Mouse (Mus musculus): ENCODE data around the gene Dot1l. TPM values are rescaled to one million over a fixed set of nuclear protein-coding genes. Genes with fewer than 3 reads are reported as not detected.

Dot1l gene
- polyA plus RNA-seq, 1 experiment, result 130 TPM

- no peak for TF ChIP-seq GATA1 (IDR thresholded peaks at IDR 0.05; ENCODE audit: low read length)
These were observed 72.3 kb downstream of the Dot1l start for GRCm38 (mm10) chr10:80827063-80827869.

GRCm38 (mm10) chr10:80827870-80828420, 72.9 kb downstream of the Dot1l start:
- no peak for TF ChIP-seq GATA1 (IDR thresholded peaks at IDR 0.05; ENCODE audit: low read length)

- no peak for TF ChIP-seq GATA1 (IDR thresholded peaks at IDR 0.05; ENCODE audit: low read length)
These were observed 74.6 kb downstream of the Dot1l start for GRCm38 (mm10) chr10:80829359-80830278.

GRCm38 (mm10) chr10:80831136-80831535, 76.1 kb downstream of the Dot1l start:
- TF ChIP-seq GATA1 (IDR thresholded peaks at IDR 0.05; ENCODE audit: low read length), result no peak

- TF ChIP-seq GATA1 (IDR thresholded peaks at IDR 0.05; ENCODE audit: low read length), result no peak
These were observed 77.8 kb downstream of the Dot1l start for GRCm38 (mm10) chr10:80832818-80833217.

- TF ChIP-seq GATA1 (IDR thresholded peaks at IDR 0.05; ENCODE audit: low read length), result no peak
These were observed 80.6 kb downstream of the Dot1l start for GRCm38 (mm10) chr10:80835617-80836016.

- no peak for TF ChIP-seq GATA1 (IDR thresholded peaks at IDR 0.05; ENCODE audit: low read length)
These were observed 82.0 kb downstream of the Dot1l start for GRCm38 (mm10) chr10:80836949-80837379.

- TF ChIP-seq GATA1 (IDR thresholded peaks at IDR 0.05; ENCODE audit: low read length), result no peak
These were observed 82.8 kb downstream of the Dot1l start for GRCm38 (mm10) chr10:80837827-80838226.

GRCm38 (mm10) chr10:80838346-80838912, 83.4 kb downstream of the Dot1l start:
- TF ChIP-seq GATA1 (IDR thresholded peaks at IDR 0.05; ENCODE audit: low read length), result no peak

GRCm38 (mm10) chr10:80839848-80840247, 84.8 kb downstream of the Dot1l start:
- no peak for TF ChIP-seq GATA1 (IDR thresholded peaks at IDR 0.05; ENCODE audit: low read length)

GRCm38 (mm10) chr10:80841685-80842084, 86.7 kb downstream of the Dot1l start:
- TF ChIP-seq GATA1 (IDR thresholded peaks at IDR 0.05; ENCODE audit: low read length), result no peak

- no peak for TF ChIP-seq GATA1 (IDR thresholded peaks at IDR 0.05; ENCODE audit: low read length)
These were observed 87.3 kb downstream of the Dot1l start for GRCm38 (mm10) chr10:80842334-80842733.

GRCm38 (mm10) chr10:80843087-80843930, 88.3 kb downstream of the Dot1l start:
- no peak for TF ChIP-seq GATA1 (IDR thresholded peaks at IDR 0.05; ENCODE audit: low read length)

- TF ChIP-seq GATA1 (IDR thresholded peaks at IDR 0.05; ENCODE audit: low read length), result no peak
These were observed 89.0 kb downstream of the Dot1l start, which contains the start of gene Lingo3 for GRCm38 (mm10) chr10:80843931-80844547. Lingo3 (minus strand) TSS chr10:80844039.

Other genes with a start within 250 kb of the Dot1l start
- 0.03 TPM in 2 replicates for gene Atp8b3, start 216.1 kb upstream of the Dot1l start, polyA plus RNA-seq (2012)
- 181 and 226 TPM in 2 replicates for gene Rexo1, start 193.6 kb upstream of the Dot1l start, polyA plus RNA-seq (2012)
- gene Klf16, start 177.9 kb upstream of the Dot1l start, polyA plus RNA-seq (2012), result 107 and 125 TPM in 2 replicates
- gene Abhd17a, start 164.9 kb upstream of the Dot1l start, polyA plus RNA-seq (2012), result 591 and 822 TPM in 2 replicates
- gene Scamp4, start 152.3 kb upstream of the Dot1l start, polyA plus RNA-seq (2012), result 68.3 and 79.9 TPM in 2 replicates
- gene Adat3, start 152.3 kb upstream of the Dot1l start, polyA plus RNA-seq (2012), result 24.6 and 31.6 TPM in 2 replicates
- 2.0 and 3.1 TPM in 2 replicates for gene Gm49322, start 149.2 kb upstream of the Dot1l start, polyA plus RNA-seq (2012)
- 480 and 522 TPM in 2 replicates for gene Csnk1g2, start 132.4 kb upstream of the Dot1l start, polyA plus RNA-seq (2012)
- gene Btbd2, start 98.1 kb upstream of the Dot1l start, polyA plus RNA-seq (2012), result 103 and 127 TPM in 2 replicates
- 410 and 459 TPM in 2 replicates for gene Mknk2, start 77.1 kb upstream of the Dot1l start, polyA plus RNA-seq (2012)
- gene Mob3a, start 53.2 kb upstream of the Dot1l start, polyA plus RNA-seq (2012), result 30.7 and 34.7 TPM in 2 replicates
- 8.3 and 10.8 TPM in 2 replicates for gene Izumo4, start 53.0 kb upstream of the Dot1l start, polyA plus RNA-seq (2012)
- 37.8 and 38.4 TPM in 2 replicates for gene Ap3d1, start 12.9 kb upstream of the Dot1l start, polyA plus RNA-seq (2012)
- 777 and 944 TPM in 2 replicates for gene Sf3a2, start 43.0 kb downstream of the Dot1l start, polyA plus RNA-seq (2012)
- 234 and 304 TPM in 2 replicates for gene Plekhj1, start 43.4 kb downstream of the Dot1l start, polyA plus RNA-seq (2012)
- 2.3 TPM in 2 replicates for gene Amh, start 50.0 kb downstream of the Dot1l start, polyA plus RNA-seq (2012)
- 0.11 TPM in 1 of 2 replicates, not detected in the other for gene Jsrp1, start 58.3 kb downstream of the Dot1l start, polyA plus RNA-seq (2012)
- 1,739 and 1,884 TPM in 2 replicates for gene Oaz1, start 71.5 kb downstream of the Dot1l start, polyA plus RNA-seq (2012)
- not detected in 2 replicates for gene Lingo3, start 88.8 kb downstream of the Dot1l start, polyA plus RNA-seq (2012)
- gene Lsm7, start 100.0 kb downstream of the Dot1l start, polyA plus RNA-seq (2012), result 360 and 413 TPM in 2 replicates
- 125 and 130 TPM in 2 replicates for gene Sppl2b, start 100.1 kb downstream of the Dot1l start, polyA plus RNA-seq (2012)
- 0.02 and 0.04 TPM in 2 replicates for gene Tmprss9, start 116.6 kb downstream of the Dot1l start, polyA plus RNA-seq (2012)
- 399 and 510 TPM in 2 replicates for gene Timm13, start 145.8 kb downstream of the Dot1l start, polyA plus RNA-seq (2012)
- gene Lmnb2, start 163.0 kb downstream of the Dot1l start, polyA plus RNA-seq (2012), result not detected in 2 replicates
- 0.55 and 1.3 TPM in 2 replicates for gene Gadd45b, start 174.9 kb downstream of the Dot1l start, polyA plus RNA-seq (2012)